Mouse (Mus musculus): ENCODE results near the gene Samd8. TPM values are rescaled to one million over a fixed set of nuclear protein-coding genes. Genes with fewer than 3 reads are reported as not detected.
A peak's percentile ranks its signal among the peaks of the same experiment; 100 is the strongest.

Samd8 gene
- total RNA-seq, 2 experiments from 2014 or later, result 82.2 to 86.3 TPM

DNA sequence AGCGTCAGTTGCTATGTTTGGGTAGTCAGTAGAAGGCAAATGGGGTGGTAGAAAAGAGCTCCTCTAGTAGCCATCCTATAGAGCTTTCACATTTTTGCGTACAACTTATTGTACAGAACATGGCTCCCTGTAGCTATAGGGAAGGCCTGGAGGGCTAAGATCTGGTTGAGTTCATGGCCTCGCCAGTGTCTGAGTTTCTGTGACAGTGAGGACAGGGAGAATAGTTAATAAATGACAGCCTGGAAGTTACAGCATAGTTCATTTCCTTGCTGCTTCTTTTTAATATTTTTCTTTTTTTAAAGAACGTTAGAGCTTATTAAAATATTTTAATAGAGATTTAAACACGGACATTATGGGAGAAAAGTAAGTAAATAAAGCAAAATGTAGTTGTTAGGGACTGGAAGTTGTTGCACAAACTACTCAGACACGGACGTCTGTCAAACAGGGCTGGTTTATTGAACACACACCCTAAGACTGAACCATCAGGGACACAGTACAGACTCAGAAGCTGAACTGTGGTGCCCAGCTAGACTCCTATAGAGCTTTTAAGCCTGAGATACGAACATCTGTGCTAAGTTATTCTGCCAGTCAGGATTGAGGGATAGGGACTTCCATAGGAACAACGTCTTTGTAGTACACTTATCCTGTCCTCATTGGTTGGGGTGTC, 40.4 kb downstream of the Samd8 start:
- DNase-seq (ENCODE audit: low spot score in 2 of 2), result no peak

DNA sequence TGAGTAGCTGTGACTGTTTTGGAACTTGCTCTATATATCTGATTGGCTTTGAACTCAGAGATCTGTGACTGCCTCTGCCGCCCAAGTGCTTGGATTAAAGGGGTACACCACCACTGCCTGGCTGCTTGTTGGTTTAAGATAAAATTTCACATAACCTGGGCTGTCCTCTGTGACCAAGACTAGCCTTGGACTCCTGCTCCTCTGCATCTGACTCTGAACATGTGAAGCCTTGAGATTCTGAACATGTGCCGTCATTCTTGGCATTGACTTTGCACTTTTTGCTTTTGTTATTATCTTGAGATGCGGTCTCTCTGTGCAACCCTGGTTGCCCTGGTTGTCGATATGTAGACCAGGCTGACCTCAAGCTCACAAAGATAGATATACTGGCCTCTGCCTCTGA, 41.4 kb downstream of the Samd8 start:
- no peak for DNase-seq (ENCODE audit: low spot score in 2 of 2)

DNA sequence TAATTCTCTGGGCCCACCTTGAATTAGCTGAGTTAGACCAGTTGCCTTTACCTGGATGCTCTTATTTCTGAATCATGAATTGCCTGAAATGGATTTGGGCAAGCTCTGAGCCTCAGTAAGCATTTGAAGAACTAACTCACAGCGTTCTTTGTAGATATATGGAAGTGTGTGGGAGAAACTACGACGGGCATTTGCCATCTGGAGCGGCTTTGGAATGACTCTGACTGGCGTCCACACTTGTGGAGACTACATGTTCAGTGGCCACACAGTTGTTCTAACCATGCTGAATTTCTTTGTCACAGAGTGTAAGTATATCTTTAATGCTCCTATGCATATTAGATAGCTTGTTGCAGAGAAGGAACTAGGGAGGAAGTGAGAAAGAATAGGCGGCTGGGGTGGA, 41.9 kb downstream of the Samd8 start:
- DNase-seq (ENCODE audit: low spot score in 2 of 2), result no peak

- DNase-seq (ENCODE audit: low spot score in 2 of 2), result no peak
Measured at GRCm38 (mm10) chr14:21800641-21801040, 50.3 kb downstream of the Samd8 start.

DNA sequence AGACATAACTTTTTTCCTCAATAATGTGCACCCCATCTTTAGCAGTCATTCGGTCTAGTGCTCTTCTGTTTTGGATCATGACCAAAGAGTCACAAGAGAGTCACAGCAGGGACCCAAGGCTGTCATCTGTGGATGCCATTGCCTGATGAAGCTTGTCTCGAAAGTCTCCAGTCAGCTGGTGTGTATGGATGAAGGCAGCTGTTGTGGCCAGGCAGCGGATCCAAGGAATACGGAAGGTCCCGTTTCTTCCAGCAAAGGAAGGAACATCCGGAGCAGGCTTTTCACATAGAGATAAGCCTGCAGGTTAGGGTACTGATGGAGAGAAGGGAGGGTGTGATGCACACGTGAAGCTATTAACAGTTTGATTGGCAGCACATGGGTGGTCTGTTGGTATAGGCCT, 51.3 kb downstream of the Samd8 start:
- DNase-seq (ENCODE audit: low spot score in 2 of 2), result no peak

DNA sequence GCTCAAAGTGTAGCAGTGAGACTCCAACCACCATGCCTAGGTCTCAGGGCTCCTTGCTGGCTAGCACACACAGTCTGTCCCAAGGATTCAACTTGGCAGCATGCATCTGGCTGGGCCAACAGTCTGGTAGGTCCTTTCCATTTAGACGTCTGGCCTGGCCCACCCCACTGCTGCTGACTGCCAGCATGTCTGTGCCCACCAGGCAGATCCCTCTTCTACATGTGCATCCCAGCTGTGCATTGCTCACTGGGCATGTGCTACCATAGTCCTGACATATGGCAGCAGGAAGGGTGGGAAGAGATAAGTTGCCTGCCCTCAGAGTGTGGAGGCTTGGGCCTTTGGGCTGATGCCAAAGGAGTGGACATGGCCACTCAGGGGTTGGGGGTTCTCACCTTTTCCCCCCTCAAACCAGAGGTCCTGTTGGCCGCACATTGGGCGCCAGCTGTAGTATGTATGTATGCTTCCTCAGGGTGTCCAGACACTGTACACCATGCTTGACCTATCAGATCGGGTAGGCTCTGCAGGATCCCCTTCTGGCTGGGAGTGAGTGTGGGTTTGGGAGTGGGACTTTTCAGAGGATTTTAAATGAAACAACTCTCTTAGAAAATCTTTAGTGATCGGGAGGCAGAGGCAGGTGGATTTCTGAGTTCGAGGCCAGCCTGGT, 52.3 kb downstream of the Samd8 start:
- no peak for DNase-seq (ENCODE audit: low spot score in 2 of 2)

- no peak for DNase-seq (ENCODE audit: low spot score in 2 of 2)
Measured at GRCm38 (mm10) chr14:21806203-21806602, 55.9 kb downstream of the Samd8 start.

- DNase-seq (ENCODE audit: low spot score in 2 of 2), result no peak
Measured at GRCm38 (mm10) chr14:21806631-21807160, 56.4 kb downstream of the Samd8 start.

DNA sequence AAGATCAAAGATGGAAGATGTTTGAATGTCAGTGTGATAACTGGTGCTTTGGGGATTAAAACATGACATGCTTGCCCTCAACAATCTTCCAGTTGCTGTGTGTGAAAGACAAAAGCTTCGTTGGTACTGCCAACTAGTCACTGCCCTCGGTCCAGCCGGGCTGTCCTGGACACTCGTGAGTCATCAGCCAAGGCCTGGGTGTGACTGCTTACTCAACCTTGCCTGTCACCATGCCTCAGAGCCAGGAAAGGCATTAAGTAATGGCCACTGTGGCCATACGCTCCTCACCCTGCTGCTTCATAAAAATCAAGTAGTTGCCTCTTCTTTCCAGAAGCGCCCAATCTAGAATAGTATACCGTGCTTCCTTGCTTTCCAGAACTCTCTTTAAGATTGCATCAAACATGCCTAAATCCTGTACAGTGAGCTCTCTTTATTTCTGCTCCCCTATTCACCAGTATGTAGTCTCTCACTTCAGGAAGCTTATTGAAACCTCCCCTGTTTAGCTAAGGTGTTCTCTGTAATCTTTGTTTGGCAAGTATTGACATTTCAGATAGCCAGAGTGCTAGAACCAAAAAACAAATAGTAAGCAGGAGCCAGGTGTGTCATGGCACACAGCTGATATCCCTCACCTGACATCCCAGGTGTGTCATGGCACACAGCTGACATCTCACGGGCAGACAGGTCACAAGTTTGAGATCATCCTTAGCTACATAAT, 58.0 kb downstream of the Samd8 start:
- DNase-seq (ENCODE audit: low spot score in 2 of 2), result no peak

- no peak for DNase-seq (ENCODE audit: low spot score in 2 of 2)
Measured at GRCm38 (mm10) chr14:21809418-21809817, 59.1 kb downstream of the Samd8 start.

GRCm38 (mm10) chr14:21811301-21811700, 61.0 kb downstream of the Samd8 start:
- no peak for DNase-seq (ENCODE audit: low spot score in 2 of 2)

DNA sequence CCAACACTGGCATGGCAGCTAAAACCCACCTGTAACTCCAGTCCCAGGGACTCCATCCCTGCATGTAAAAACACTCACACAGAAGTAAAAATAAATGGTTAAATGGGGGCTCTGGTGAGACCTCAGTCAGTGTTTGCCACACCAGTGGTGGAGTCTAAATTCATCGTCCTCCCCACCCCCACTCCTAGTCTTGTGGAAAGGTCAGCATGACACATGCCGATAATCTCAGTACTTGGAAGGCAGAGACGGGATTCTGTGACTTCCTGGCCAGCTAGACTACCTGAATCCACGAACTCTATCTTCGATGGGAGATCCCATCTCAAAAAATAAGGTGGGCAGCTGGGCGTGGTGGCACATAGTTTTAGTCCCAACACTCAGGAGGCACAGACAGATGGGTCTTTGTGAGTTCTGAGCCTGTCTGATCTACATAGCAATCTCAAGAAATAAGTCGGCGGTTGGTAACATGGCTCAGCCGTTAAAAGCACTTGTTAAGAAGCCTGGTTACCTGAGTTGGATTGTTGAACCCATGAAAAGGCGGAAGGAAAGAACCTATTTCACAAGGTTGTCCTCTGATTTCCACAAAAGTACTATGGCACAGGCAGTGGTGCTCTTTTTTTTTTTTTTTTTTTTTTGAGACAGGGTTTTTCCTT, 61.5 kb downstream of the Samd8 start:
- no peak for DNase-seq (ENCODE audit: low spot score in 2 of 2)

- peak in 1 of 2 experiments; percentile 73 for DNase-seq (ENCODE audit: low spot score in 2 of 2)
Measured at GRCm38 (mm10) chr14:21812590-21813162, 62.3 kb downstream of the Samd8 start.

GRCm38 (mm10) chr14:21813216-21813615, 62.9 kb downstream of the Samd8 start:
- DNase-seq (ENCODE audit: low spot score in 2 of 2), result no peak

DNA sequence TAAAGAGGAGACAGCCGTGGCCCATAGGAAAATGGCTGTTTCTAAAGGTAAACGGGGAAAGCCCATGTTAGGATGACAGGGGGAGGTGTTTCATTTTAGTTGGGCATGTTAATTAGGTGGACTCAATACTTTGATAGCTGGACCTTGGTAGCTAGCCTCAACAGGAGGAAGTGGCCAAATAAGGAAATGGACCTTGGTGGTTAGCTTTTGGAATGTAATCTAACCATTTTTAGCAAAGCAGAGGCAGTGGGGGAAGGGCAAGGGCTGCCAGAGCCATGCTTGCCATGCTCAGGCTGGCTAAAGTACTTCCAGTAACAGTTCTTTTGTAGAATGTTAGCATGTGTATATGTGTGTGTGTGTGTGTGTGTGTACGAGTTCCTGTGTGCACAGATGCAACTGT, 63.5 kb downstream of the Samd8 start:
- no peak for DNase-seq (ENCODE audit: low spot score in 2 of 2)

DNA sequence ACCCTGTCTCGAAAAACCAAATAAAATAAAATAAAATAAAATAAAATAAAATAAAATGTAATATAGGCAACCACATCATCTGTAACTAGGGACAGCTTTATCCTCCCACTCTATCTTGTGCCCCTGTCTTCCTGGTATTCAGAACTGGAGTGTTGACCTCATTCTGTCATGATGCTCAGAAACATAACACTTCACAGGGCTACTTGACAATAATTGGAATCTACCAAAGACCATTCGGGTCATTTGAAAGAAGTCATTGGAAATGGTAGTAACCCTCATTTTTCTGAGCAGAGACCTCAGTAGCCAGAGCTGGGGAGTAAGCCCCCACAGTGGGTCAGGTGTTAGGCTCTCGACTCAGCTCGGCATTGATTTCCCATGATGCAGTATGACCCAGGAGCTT, 64.3 kb downstream of the Samd8 start:
- no peak for DNase-seq (ENCODE audit: low spot score in 2 of 2)

DNA sequence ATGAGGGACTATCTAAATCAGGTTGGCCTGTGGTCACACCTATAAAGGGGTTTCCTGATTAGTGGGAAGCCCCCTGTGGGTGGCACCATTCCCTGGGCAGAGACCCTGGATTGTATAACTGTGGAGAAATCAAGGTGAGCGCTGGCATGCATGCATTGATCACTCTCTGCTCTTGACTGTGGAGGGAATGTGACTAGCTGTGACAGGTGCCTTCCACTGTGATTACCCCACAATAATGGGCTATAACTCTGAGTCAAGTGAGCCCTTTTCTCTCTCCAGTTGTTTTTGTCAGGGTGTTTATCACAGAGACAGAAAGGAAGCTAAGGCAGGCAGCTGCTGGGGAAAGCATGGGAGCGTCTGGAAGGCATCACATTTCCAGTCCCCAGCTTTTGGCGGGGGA, 65.9 kb downstream of the Samd8 start:
- no peak for DNase-seq (ENCODE audit: low spot score in 2 of 2)

- DNase-seq (ENCODE audit: low spot score in 2 of 2), result no peak
Measured at GRCm38 (mm10) chr14:21817453-21817852, 67.1 kb downstream of the Samd8 start.

DNA sequence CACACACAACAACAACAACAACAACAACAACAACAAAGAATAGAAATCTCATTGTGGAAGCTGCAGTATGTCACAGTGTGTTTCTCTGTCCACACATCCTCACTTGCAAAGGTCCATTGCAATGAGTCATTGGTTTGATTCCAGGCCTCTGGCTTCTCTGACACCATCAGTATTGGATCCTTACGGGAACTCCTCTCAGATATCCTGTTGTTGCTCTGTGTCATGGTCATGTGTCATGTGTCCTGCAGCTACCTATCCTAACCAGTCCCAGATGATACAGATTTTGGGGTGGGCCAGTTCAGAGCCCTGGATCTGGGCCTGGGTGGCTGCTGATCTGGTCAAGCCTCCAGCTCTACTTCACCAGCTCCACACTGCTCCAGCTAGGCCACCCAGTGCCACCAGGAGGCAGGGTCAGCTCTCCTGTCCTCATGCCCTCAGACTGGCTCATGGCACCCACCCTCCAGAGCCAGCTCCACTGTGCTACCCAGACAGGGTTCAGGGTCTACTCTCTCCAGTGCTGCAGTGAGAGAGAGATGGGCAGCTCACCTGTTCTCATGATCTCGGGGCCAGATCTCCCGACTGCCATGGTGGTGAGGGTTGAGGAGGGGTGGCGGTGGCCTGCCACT, 70.7 kb downstream of the Samd8 start:
- no peak for DNase-seq (ENCODE audit: low spot score in 2 of 2)

DNA sequence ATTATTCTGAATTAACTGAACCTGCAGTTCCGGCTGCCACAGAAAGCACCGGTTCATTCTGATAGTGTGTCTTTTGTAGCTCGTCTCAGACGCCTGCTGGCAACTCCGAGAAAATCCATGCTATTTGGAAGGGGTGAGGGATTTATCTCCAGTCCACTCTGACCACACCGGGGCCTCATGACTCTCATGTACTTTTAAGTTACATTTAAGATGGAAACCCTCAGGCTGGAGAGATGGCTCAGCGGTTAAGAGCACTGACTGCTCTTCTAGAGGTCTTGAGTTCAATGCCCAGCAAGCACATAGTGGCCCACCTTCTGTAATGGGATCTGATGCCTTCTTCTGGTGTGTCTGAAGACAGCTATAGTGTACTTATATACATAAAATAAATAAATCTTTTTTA, 72.0 kb downstream of the Samd8 start:
- no peak for DNase-seq (ENCODE audit: low spot score in 2 of 2)

Measured in layer of hippocampus, adult 18-20 months (tissue).